Mouse (Mus musculus) CH12.LX (cell line): ENCODE measurements at regions not wholly inside any gene's neighbourhood (a gene's known extent, or its start where the extent isn't known, plus 50 kb on each side); places are given as distances from the start of the nearest gene placed in this dataset.

Experiments used
- DNase-seq: peaks from one replicate; pipeline ENCODE4 v3.0.0-alpha.2; 2013; ENCODE audit errors: extremely low read depth
- H3K27ac ChIP-seq: 2 replicates; pipeline ENCODE4 v1.5.1; 2012; ENCODE audit warnings: low read depth, mild to moderate bottlenecking, control low read depth, moderate library complexity; ENCODE audit not compliant: insufficient read depth
- H3K27me3 ChIP-seq: replicated peaks from 2 replicates; pipeline ENCODE3; 2012; ENCODE audit warnings: inconsistent platforms
- H3K36me3 ChIP-seq, 2 experiments: replicated peaks in 1 of 2; 2 replicates each; pipeline versions ENCODE3 to v1.6.1; 2012; ENCODE audit warnings: inconsistent platforms in 1 of 2, low read length in 1 of 2, mild to moderate bottlenecking in 1 of 2, mixed read lengths in 1 of 2, moderate library complexity in 1 of 2; ENCODE audit not compliant: control insufficient read depth in 1 of 2, insufficient read depth in 1 of 2
- H3K4me1 ChIP-seq, 2 experiments: 2 replicates each; pipeline ENCODE4 v1.6.1; 2012; ENCODE audit warnings: inconsistent platforms in 1 of 2, moderate library complexity in 1 of 2; ENCODE audit not compliant: insufficient read depth in 2 of 2, control insufficient read depth in 1 of 2
- H3K4me2 ChIP-seq: 2 replicates; pipeline ENCODE4 v1.6.1; 2012; ENCODE audit warnings: low read depth, mild to moderate bottlenecking, control low read depth; ENCODE audit not compliant: poor library complexity, insufficient read depth, severe bottlenecking
- H3K4me3 ChIP-seq, 3 experiments: fragments of 150-350 bp in 1 of 3; sonication (generic) in 1 of 3; replicated peaks in 1 of 3; 2 replicates each; pipeline versions ENCODE3 to v1.5.1; 2011 to 2012; ENCODE audit warnings: low read depth in 2 of 3, low read length in 2 of 3, mild to moderate bottlenecking in 2 of 3, moderate library complexity in 2 of 3, control low read depth in 1 of 3, improper control_type of control experiment in 1 of 3, inconsistent platforms in 1 of 3, mixed read lengths in 1 of 3; ENCODE audit not compliant: poor library complexity in 1 of 3
- H3K79me2 ChIP-seq: replicated peaks from 2 replicates; pipeline ENCODE4 v1.6.1; 2012; ENCODE audit warnings: mild to moderate bottlenecking, moderate library complexity; ENCODE audit not compliant: control insufficient read depth, poor library complexity, insufficient read depth, severe bottlenecking; ENCODE audit errors: extremely low read depth
- H3K9ac ChIP-seq: 2 replicates; pipeline ENCODE4 v1.6.1; 2012; ENCODE audit warnings: low read depth, mild to moderate bottlenecking, control low read depth, moderate library complexity; ENCODE audit not compliant: insufficient read depth
- H3K9me3 ChIP-seq: replicated peaks from 2 replicates; pipeline ENCODE3; 2012; ENCODE audit warnings: low read length, inconsistent platforms, mixed read lengths
- CHD1 ChIP-seq: IDR thresholded peaks from 2 replicates; pipeline ENCODE4 v1.6.1; 2012; ENCODE audit warnings: low read depth, low read length, improper control_type of control experiment, inconsistent platforms
- CHD2 ChIP-seq: IDR thresholded peaks from 2 replicates; pipeline ENCODE4 v1.6.1; 2011; ENCODE audit warnings: low read length, improper control_type of control experiment
- E2F4 ChIP-seq: IDR thresholded peaks from 2 replicates; pipeline ENCODE4 v1.6.1; 2011; ENCODE audit warnings: low read depth, low read length, improper control_type of control experiment; ENCODE audit not compliant: insufficient replicate concordance
- EP300 ChIP-seq: IDR thresholded peaks from 2 replicates; pipeline ENCODE4 v1.6.1; 2011; ENCODE audit warnings: low read length, improper control_type of control experiment
- ETS1 ChIP-seq: conservative IDR thresholded peaks from 2 replicates; pipeline ENCODE4 v1.6.1; 2012; ENCODE audit warnings: low read depth, mild to moderate bottlenecking, inconsistent platforms, low read length, improper control_type of control experiment, moderate library complexity
- GABPA ChIP-seq: IDR thresholded peaks from 2 replicates; pipeline ENCODE4 v1.6.1; 2012; ENCODE audit warnings: low read depth, low read length, improper control_type of control experiment, inconsistent platforms; ENCODE audit not compliant: insufficient replicate concordance
- JUN ChIP-seq: IDR thresholded peaks from 2 replicates; pipeline ENCODE4 v1.6.1; 2011; ENCODE audit warnings: low read depth, mild to moderate bottlenecking, low read length, improper control_type of control experiment, moderate library complexity; ENCODE audit not compliant: insufficient read depth
- KAT2A ChIP-seq: IDR thresholded peaks from 2 replicates; pipeline ENCODE4 v1.6.1; 2012; ENCODE audit warnings: low read length, improper control_type of control experiment, inconsistent platforms; ENCODE audit not compliant: insufficient replicate concordance
- MAZ ChIP-seq: IDR thresholded peaks from 2 replicates; pipeline ENCODE4 v1.6.1; 2012; ENCODE audit warnings: low read depth, mild to moderate bottlenecking, inconsistent platforms, low read length, improper control_type of control experiment, moderate library complexity
- MEF2A ChIP-seq: IDR thresholded peaks from 2 replicates; pipeline ENCODE4 v1.6.1; 2014; ENCODE audit warnings: low read depth, mild to moderate bottlenecking, inconsistent platforms, low read length, improper control_type of control experiment, borderline replicate concordance
- MXI1 ChIP-seq: IDR thresholded peaks from 2 replicates; pipeline ENCODE4 v1.6.1; 2011; ENCODE audit warnings: mild to moderate bottlenecking, low read depth, low read length, improper control_type of control experiment
- MYC ChIP-seq: IDR thresholded peaks from 2 replicates; pipeline ENCODE4 v1.6.1; 2011; ENCODE audit warnings: low read depth, mild to moderate bottlenecking, improper control_type of control experiment, low read length
- NELFE ChIP-seq: IDR thresholded peaks from 2 replicates; pipeline ENCODE4 v1.6.1; 2011; ENCODE audit warnings: low read depth, low read length, improper control_type of control experiment
- NRF1 ChIP-seq: IDR thresholded peaks from 2 replicates; pipeline ENCODE4 v1.6.1; 2014; ENCODE audit warnings: low read depth, mild to moderate bottlenecking, inconsistent platforms, low read length, improper control_type of control experiment, moderate library complexity
- PAX5 ChIP-seq: IDR thresholded peaks from 2 replicates; pipeline ENCODE4 v1.6.1; 2012; ENCODE audit warnings: low read length, inconsistent platforms, mixed read lengths
- RAD21 ChIP-seq: IDR thresholded peaks from 2 replicates; pipeline ENCODE4 v1.6.1; 2011; ENCODE audit warnings: low read depth, mild to moderate bottlenecking, low read length, improper control_type of control experiment, moderate library complexity
- RCOR1 ChIP-seq: conservative IDR thresholded peaks from 2 replicates; pipeline ENCODE4 v1.6.1; 2012; ENCODE audit warnings: low read depth, mild to moderate bottlenecking, inconsistent platforms, low read length, improper control_type of control experiment
- SIN3A ChIP-seq: IDR thresholded peaks from 2 replicates; pipeline ENCODE4 v1.6.1; 2012; ENCODE audit warnings: low read length, improper control_type of control experiment, inconsistent platforms
- SMC3 ChIP-seq: IDR thresholded peaks from 2 replicates; pipeline ENCODE4 v1.6.1; 2011; ENCODE audit warnings: low read depth, low read length, improper control_type of control experiment
- TBP ChIP-seq: conservative IDR thresholded peaks from 2 replicates; pipeline ENCODE4 v1.6.1; 2011; ENCODE audit warnings: low read depth, low read length, improper control_type of control experiment
- TCF12 ChIP-seq: IDR thresholded peaks from 2 replicates; pipeline ENCODE4 v1.6.1; 2014; ENCODE audit warnings: low read depth, mild to moderate bottlenecking, inconsistent platforms, low read length, improper control_type of control experiment
- USF1 ChIP-seq: IDR thresholded peaks from 2 replicates; pipeline ENCODE4 v1.6.1; 2014; ENCODE audit warnings: low read depth, mild to moderate bottlenecking, inconsistent platforms, low read length, improper control_type of control experiment
- USF2 ChIP-seq: conservative IDR thresholded peaks from 2 replicates; pipeline ENCODE4 v1.6.1; 2011; ENCODE audit warnings: low read depth, low read length, improper control_type of control experiment
- ZC3H11A ChIP-seq: IDR thresholded peaks from 2 replicates; pipeline ENCODE4 v1.6.1; 2012; ENCODE audit warnings: low read depth, mild to moderate bottlenecking, inconsistent platforms, low read length, improper control_type of control experiment
- ZKSCAN1 ChIP-seq: IDR thresholded peaks from 2 replicates; pipeline ENCODE4 v1.6.1; 2012; ENCODE audit warnings: low read depth, inconsistent platforms, low read length, improper control_type of control experiment, borderline replicate concordance
- ZMIZ1 ChIP-seq: IDR thresholded peaks from 2 replicates; pipeline ENCODE4 v1.6.1; 2012; ENCODE audit warnings: low read depth, mild to moderate bottlenecking, inconsistent platforms, low read length, improper control_type of control experiment
- ZNF384 ChIP-seq: IDR thresholded peaks from 2 replicates; pipeline ENCODE4 v1.6.1; 2012; ENCODE audit warnings: low read depth, low read length, improper control_type of control experiment, inconsistent platforms
- dilution Hi-C: fragments of 300-500 bp; cut with MboI; formaldehyde crosslinking; loops from 2 replicates; pipeline ENCODE4 v1.14.3; 2020; ENCODE audit warnings: low sequenced_read_pairs; ENCODE audit not compliant: extremely low pct_unique_long_range_greater_than_20kb, extremely low pct_ligation_motif_present
- in situ Hi-C: fragments of 300-500 bp; cut with MboI; formaldehyde crosslinking; loops from 3 replicates; pipeline ENCODE4 v1.14.3; 2019; ENCODE audit warnings: low sequenced_read_pairs, low pct_ligation_motif_present, low pct_unique_long_range_greater_than_20kb, mixed read lengths

DNA sequence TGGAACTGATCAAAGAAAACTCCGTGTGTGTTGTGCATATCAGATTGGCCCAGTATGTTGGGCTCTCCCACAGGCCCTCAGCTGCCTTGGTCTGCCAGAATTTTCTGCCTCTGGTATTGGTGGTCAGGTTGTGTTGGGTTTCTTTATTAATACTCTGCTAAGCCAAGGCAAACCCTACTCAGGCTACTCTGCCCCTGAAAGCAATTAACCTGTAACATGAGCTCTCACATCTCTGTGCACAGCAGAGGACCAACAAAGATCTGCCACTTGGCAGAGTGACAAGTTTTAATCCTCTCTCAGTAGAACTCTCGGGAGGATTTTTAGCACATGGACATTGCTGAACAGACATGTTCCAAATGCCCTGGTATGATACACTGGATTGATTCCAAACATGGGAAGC lies 803.2 kb upstream of the Pou3f3 start:
- H3K4me2 ChIP-seq: no peak overlapping the region
- H3K36me3 ChIP-seq: no peaks in the 10 kb centered on the region
- H3K4me3 ChIP-seq: no peak overlapping the region
- no peaks in the 10 kb centered on the region for H3K79me2 ChIP-seq
- TF ChIP-seq NELFE: no peak
- TF ChIP-seq RAD21: no peak
- TF ChIP-seq MEF2A: no peak
- no peak for TF ChIP-seq ZMIZ1
- TF ChIP-seq EP300: no peak
- TF ChIP-seq GABPA: no peak
- no peak for TF ChIP-seq NRF1
- no peak for TF ChIP-seq ZKSCAN1
- no peak for TF ChIP-seq USF2
- no peak for TF ChIP-seq MYC
- TF ChIP-seq E2F4: no peak
- no peak for TF ChIP-seq JUN
- no peak for TF ChIP-seq KAT2A
- no peak for TF ChIP-seq ETS1
- TF ChIP-seq SMC3: no peak
- no peak for TF ChIP-seq TBP
- DNase-seq: no peak
- H3K27ac ChIP-seq: no peak overlapping the region
- no peaks in the 10 kb centered on the region for H3K27me3 ChIP-seq
- peaks cover 62% of the 10 kb centered on the region for H3K9me3 ChIP-seq
- no peak overlapping the region for H3K9ac ChIP-seq
- no peaks in the 10 kb centered on the region for H3K4me1 ChIP-seq
- dilution Hi-C loops (no loop called here), in situ Hi-C loops (no loop called here)

DNA sequence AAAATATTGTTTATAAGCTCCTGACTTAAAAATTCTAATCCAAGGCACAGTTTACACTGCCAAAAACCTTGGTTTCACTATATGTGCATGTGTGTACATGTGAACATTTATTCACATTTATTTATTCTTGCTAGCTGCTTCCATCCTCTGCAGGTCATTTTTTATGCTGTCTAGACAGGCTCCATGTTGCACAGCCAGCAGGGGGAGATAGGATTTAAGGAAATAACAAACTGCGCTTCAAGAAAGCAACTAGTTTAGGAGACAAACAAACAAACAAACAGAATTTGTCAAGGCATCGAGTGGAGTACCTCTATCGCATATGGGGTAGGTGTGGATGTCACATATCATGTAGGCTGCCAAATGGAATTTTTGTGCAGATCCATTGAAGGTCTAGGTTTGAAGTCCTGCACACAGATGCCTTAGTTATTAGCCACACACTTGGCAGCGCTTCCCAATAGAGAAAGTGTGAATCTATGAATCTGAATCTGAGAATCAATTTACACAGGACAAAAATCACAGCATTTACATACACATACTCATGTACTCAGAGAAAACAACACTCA lies 797.7 kb upstream of the Pou3f3 start:
- no peak overlapping the region for H3K4me3 ChIP-seq
- H3K27me3 ChIP-seq: no peaks in the 10 kb centered on the region
- TF ChIP-seq RCOR1 (no peak), GABPA (no peak), NELFE (no peak), CHD2 (no peak), PAX5 (no peak), CHD1 (no peak), ZKSCAN1 (no peak), E2F4 (no peak), ZNF384 (no peak), ZC3H11A (no peak), TCF12 (no peak), SIN3A (no peak), KAT2A (no peak), MAZ (no peak), MXI1 (no peak), JUN (no peak), USF1 (no peak), SMC3 (no peak), EP300 (no peak)
- no peaks in the 10 kb centered on the region for H3K36me3 ChIP-seq
- dilution Hi-C loops: no loop called here
- H3K9ac ChIP-seq: no peak overlapping the region
- H3K9me3 ChIP-seq: peaks cover 54% of the 10 kb centered on the region
- H3K27ac ChIP-seq: no peak overlapping the region
- no peaks in the 10 kb centered on the region for H3K4me1 ChIP-seq
- DNase-seq: no peak
- no peaks in the 10 kb centered on the region for H3K79me2 ChIP-seq
- H3K4me2 ChIP-seq: no peak overlapping the region
- in situ Hi-C loops: no loop called here
